Mouse (Mus musculus): ENCODE data around the gene Cp. TPM values are rescaled to one million over a fixed set of nuclear protein-coding genes. Genes with fewer than 3 reads are reported as not detected.
"Not testable (repeated sequence)": the region's sequence is repeated elsewhere in the genome, so short reads cannot be mapped to it uniquely, and the experiment has no call there.

Cp gene
- polyA plus RNA-seq, 2 experiments = 8.5 to 19.0 TPM

DNA sequence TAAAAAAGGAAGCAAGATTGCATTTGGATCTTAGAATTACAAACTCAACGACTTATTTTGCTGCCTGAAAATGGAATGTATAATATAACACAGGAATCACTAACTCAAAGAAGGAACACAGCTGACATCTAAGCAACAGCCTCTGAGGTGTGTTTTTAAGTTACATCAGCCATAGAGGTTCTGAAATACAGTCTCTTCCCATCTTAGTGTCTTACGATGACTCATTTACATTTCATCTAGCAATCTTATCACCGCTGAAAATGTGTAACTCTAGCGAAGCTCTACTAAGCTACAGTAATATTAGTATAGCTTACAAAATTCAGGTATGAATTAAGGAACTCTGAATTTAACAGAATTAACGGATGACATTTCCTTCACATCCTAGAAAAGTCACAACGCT, 74.0 kb downstream of the Cp start:
- WGBS (ENCODE audit: insufficient replicate concordance) = 70% methylated on average over 6 of the region's 6 CpGs
- no peak overlapping the region for H3K9ac ChIP-seq (replicated peaks)
- ATAC-seq (ENCODE audit: insufficient read depth) = no peak

DNA sequence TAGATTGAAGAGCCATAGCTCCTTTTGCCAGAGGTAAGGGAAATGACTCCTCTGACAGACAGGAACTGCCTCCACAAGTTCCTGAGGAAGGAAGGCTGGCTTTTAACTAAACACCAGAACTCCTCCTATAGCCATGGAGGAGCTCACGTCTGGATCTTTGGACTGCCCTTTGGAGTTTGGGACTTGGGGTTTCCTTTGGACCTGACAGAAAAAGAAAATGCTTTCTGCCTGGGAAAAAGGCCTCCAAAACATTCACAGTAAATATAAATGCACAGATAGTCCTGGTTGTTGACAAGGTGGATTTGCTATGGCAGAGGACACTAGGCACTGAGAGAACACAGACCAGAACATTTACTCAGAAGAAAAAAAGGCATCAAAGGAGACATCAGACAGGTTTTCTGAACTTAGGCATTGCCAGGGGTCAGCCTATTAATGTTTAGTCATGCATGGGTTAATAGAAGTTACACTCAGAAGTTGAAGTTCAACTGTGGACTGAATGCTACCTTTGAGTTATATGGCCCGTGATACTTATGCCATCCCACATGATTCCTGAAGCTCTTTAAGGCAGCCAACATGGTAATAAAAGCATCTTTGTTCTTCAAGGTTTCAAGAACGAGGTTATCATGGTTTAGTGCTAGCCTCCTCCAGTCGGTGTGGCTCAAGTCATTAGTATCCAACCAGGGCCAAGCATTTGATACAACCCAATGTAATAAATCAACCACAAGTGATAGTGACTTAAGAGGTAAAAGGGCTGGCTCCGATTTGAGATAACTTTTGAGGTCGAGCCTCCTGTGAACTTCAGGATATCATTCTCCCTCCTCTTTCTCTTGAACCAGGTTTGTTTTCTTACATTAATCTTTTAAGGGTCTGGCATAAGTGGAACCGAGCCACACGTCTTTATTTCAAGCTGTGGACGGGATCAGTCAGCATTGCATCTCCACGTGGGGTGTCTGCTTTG, 77.2 kb downstream of the Cp start:
- ATAC-seq (ENCODE audit: insufficient read depth) (no peak), DNase-seq (ENCODE audit: low read depth in 3 of 3, low spot score in 3 of 3) (no peak)
- Histone ChIP-seq H3K36me3 (replicated peaks; ENCODE audit: control insufficient read depth, insufficient read depth, low read depth) (no peaks in the 10 kb centered on the region), H3K4me2 (ENCODE audit: low read depth) (peak overlapping the region; percentile 95), H3K4me1 (replicated peaks; ENCODE audit: control insufficient read depth in 2 of 2, insufficient read depth in 2 of 2, low read length in 1 of 2) (peaks cover 10 to 12% of the 10 kb centered on the region in 2 experiments), H3K27me3 (ENCODE audit: control insufficient read depth, insufficient read depth, low read length) (no peaks in the 10 kb centered on the region), H3K4me3 (ENCODE audit: insufficient read depth in 1 of 2, low read depth in 2 of 2, low read length in 2 of 2) (peak overlapping the region; percentile 83 to 88), H3K9ac (replicated peaks) (peak overlapping the region; percentile 68), H3K9me3 (ENCODE audit: control insufficient read depth, low read length) (no peaks in the 10 kb centered on the region), H3K27ac (peak overlapping the region; percentile 52)
- TF ChIP-seq CTCF (IDR thresholded peaks at IDR 0.05; ENCODE audit: low read depth) = no peak
- TF ChIP-seq EP300 (IDR thresholded peaks at IDR 0.05; ENCODE audit: low read depth) = no peak
- WGBS (ENCODE audit: insufficient replicate concordance) = 10% methylated on average over 10 of the region's 10 CpGs

More for the DNA sequence above, 74.0 kb downstream of the Cp start:
- Histone ChIP-seq H3K36me3 (replicated peaks; ENCODE audit: control insufficient read depth, insufficient read depth, low read depth) (no peaks in the 10 kb centered on the region; the same call in 1 of the 2 replicates), H3K9me3 (ENCODE audit: control insufficient read depth, low read length) (no peaks in the 10 kb centered on the region), H3K4me3 (ENCODE audit: insufficient read depth in 1 of 2, low read depth in 2 of 2, low read length in 2 of 2) (no peak overlapping the region), H3K4me1 (replicated peaks; ENCODE audit: control insufficient read depth in 2 of 2, insufficient read depth in 2 of 2, low read length in 1 of 2) (peaks cover 10 to 15% of the 10 kb centered on the region in 2 experiments), H3K27ac (no peak overlapping the region), H3K4me2 (ENCODE audit: low read depth) (no peak overlapping the region), H3K27me3 (ENCODE audit: control insufficient read depth, insufficient read depth, low read length) (no peaks in the 10 kb centered on the region)
- no peak for DNase-seq (ENCODE audit: low read depth in 3 of 3, low spot score in 3 of 3)
- TF ChIP-seq CTCF (IDR thresholded peaks at IDR 0.05; ENCODE audit: low read depth) (no peak), EP300 (IDR thresholded peaks at IDR 0.05; ENCODE audit: low read depth) (no peak)

DNA sequence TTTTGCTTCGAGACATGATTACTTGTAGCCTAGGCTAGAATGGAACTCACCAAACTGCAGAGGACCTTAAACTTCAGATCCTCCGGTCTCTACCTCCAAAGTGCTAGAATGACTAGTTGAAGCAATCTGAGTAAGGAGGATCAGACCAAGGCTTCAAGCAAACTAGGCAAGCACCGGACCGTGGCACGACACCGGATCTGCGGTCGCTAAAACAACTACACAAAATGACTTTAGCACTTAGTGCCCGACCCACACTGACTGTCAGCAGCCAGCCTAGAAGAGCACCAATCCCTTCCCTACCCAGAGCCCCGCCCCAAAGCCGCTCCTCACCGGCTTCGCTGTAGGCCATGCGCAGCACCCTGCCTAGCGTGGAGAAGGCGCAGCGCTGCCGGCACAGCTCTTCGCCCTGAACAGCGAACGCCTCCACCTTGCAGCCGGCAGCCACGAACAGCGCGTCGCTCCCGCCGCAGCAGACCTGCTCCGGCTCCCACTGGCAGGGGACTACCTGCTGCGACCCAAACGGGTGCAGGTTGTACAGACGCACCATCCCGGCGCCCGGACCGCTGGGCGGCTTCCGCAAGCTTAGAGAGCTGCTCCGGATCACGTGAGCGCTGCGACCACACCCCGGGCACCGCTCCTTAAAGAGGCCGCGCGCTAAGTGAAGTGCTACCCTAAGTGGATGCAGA, 78.0 kb downstream of the Cp start, which contains the start of gene Hps3:
Hps3 (minus strand) TSS at position 597 of the 686 bp plus-strand sequence.
- no peak for TF ChIP-seq EP300 (IDR thresholded peaks at IDR 0.05; ENCODE audit: low read depth)
- peak; percentile 28 for TF ChIP-seq CTCF (IDR thresholded peaks at IDR 0.05; ENCODE audit: low read depth)
- Histone ChIP-seq H3K4me2 (ENCODE audit: low read depth) (peak within 1 kb of the TSS; percentile 95), H3K36me3 (replicated peaks; ENCODE audit: control insufficient read depth, insufficient read depth, low read depth) (no peaks in the 10 kb centered on the region), H3K27me3 (ENCODE audit: control insufficient read depth, insufficient read depth, low read length) (no peaks in the 10 kb centered on the region), H3K27ac (peak within 1 kb of the TSS; percentile 52), H3K4me1 (replicated peaks; ENCODE audit: control insufficient read depth in 2 of 2, insufficient read depth in 2 of 2, low read length in 1 of 2) (peaks cover 10 to 12% of the 10 kb centered on the region in 2 experiments), H3K9me3 (ENCODE audit: control insufficient read depth, low read length) (no peaks in the 10 kb centered on the region), H3K4me3 (ENCODE audit: insufficient read depth in 1 of 2, low read depth in 2 of 2, low read length in 2 of 2) (peak within 1 kb of the TSS; percentile 83 to 88), H3K9ac (replicated peaks) (peak within 1 kb of the TSS; percentile 68)
- WGBS (ENCODE audit: insufficient replicate concordance) = under 1% methylated on average over 47 of the region's 47 CpGs
- ATAC-seq (ENCODE audit: insufficient read depth) (peak; percentile 100), DNase-seq (ENCODE audit: low read depth in 3 of 3, low spot score in 3 of 3) (peak; percentile 69 to 77 (median 72))

DNA sequence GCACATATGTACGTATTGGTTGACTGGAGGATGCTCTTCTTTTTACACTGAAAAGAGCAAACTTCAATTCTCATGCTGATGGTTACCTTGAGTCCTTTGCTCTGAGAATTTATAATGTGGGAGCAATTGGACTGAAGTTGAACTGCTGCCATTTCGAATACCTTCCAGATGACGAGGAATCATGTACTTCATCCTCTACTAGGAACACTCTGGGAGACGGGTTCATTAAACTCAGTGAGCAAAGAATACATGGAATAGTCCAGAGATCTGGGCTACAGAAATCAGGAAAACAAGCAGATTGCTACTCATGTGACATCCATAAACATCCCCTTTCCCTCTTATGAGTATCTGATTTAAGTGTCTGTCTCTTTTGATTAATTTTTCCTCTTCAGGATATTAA, 79.2 kb downstream of the Cp start:
- peaks cover 10 to 12% of the 10 kb centered on the region in 2 experiments for H3K4me1 ChIP-seq (replicated peaks; ENCODE audit: control insufficient read depth in 2 of 2, insufficient read depth in 2 of 2, low read length in 1 of 2)
- no peak overlapping the region for H3K9ac ChIP-seq (replicated peaks)
- no peak overlapping the region for H3K27ac ChIP-seq
- no peak for TF ChIP-seq CTCF (IDR thresholded peaks at IDR 0.05; ENCODE audit: low read depth)
- no peak for TF ChIP-seq EP300 (IDR thresholded peaks at IDR 0.05; ENCODE audit: low read depth)
- no peak overlapping the region for H3K4me2 ChIP-seq (ENCODE audit: low read depth)
- H3K36me3 ChIP-seq (replicated peaks; ENCODE audit: control insufficient read depth, insufficient read depth, low read depth) = no peaks in the 10 kb centered on the region
- no peak overlapping the region for H3K4me3 ChIP-seq (ENCODE audit: insufficient read depth in 1 of 2, low read depth in 2 of 2, low read length in 2 of 2)
- DNase-seq (ENCODE audit: low read depth in 3 of 3, low spot score in 3 of 3) = no peak
- H3K27me3 ChIP-seq (ENCODE audit: control insufficient read depth, insufficient read depth, low read length) = no peaks in the 10 kb centered on the region
- ATAC-seq (ENCODE audit: insufficient read depth) = no peak
- WGBS (ENCODE audit: insufficient replicate concordance) = 71% methylated on average over 4 of the region's 4 CpGs
- H3K9me3 ChIP-seq (ENCODE audit: control insufficient read depth, low read length) = no peaks in the 10 kb centered on the region

DNA sequence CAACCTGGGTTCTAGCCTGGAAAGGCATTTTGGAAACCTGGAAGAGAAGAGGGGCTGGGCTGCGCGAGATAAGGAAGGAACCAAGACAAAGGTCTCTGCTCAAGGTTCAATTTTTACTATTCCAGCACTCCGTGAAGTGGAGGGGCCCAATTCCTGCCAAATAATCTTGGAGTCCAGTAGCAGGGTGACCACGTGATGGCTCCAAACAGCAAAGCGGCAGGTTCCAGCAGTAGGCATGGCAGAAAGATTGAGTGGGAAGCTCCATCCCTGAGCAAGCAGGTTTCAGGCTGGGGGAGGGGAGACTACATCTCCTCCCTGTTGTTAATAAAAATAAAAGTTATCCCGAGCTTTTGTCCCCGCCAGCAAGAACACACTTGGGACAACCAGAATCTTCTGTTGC, 84.6 kb downstream of the Cp start:
- not testable (repeated sequence) for H3K4me2 ChIP-seq (ENCODE audit: low read depth); H3K4me3 ChIP-seq (ENCODE audit: insufficient read depth in 1 of 2, low read depth in 2 of 2, low read length in 2 of 2); H3K36me3 ChIP-seq (replicated peaks; ENCODE audit: control insufficient read depth, insufficient read depth, low read depth); H3K27me3 ChIP-seq (ENCODE audit: control insufficient read depth, insufficient read depth, low read length); H3K9ac ChIP-seq (replicated peaks); H3K4me1 ChIP-seq (replicated peaks; ENCODE audit: control insufficient read depth in 2 of 2, insufficient read depth in 2 of 2, low read length in 1 of 2); ATAC-seq (ENCODE audit: insufficient read depth); H3K27ac ChIP-seq; H3K9me3 ChIP-seq (ENCODE audit: control insufficient read depth, low read length); DNase-seq (ENCODE audit: low read depth in 3 of 3, low spot score in 3 of 3)
- 73% methylated on average over 5 of the region's 7 CpGs for WGBS (ENCODE audit: insufficient replicate concordance)

DNA sequence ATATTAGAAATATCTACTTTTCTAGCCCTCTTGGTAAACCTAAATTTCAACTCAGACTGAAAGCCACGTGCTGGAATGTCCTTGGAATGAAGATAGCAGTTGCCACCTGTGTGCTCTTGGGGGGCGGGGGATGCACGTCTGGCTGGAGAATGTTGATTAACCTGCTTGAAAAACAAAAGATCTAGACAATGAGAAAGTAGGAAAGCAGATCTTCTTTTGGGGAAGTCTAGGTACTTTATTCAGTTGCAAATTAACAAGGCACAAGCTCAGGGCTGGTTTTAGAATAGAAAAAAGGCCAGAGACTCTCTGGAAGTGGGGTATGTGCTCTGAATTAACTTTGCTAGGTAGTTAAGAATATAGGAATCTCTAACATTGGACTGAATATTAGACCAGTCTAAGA, 87.9 kb downstream of the Cp start:
- not testable (repeated sequence) for H3K27ac ChIP-seq; H3K36me3 ChIP-seq (replicated peaks; ENCODE audit: control insufficient read depth, insufficient read depth, low read depth); DNase-seq (ENCODE audit: low read depth in 3 of 3, low spot score in 3 of 3); H3K9ac ChIP-seq (replicated peaks); H3K4me2 ChIP-seq (ENCODE audit: low read depth); ATAC-seq (ENCODE audit: insufficient read depth); H3K4me3 ChIP-seq (ENCODE audit: insufficient read depth in 1 of 2, low read depth in 2 of 2, low read length in 2 of 2); H3K27me3 ChIP-seq (ENCODE audit: control insufficient read depth, insufficient read depth, low read length); H3K9me3 ChIP-seq (ENCODE audit: control insufficient read depth, low read length); H3K4me1 ChIP-seq (replicated peaks; ENCODE audit: control insufficient read depth in 2 of 2, insufficient read depth in 2 of 2, low read length in 1 of 2)
- whole genome bisulfite sequencing (ENCODE audit: insufficient replicate concordance) = 58% methylated on average over 3 of the region's 3 CpGs
